Mouse (Mus musculus) liver, postnatal 0 days (tissue): Measurements from ENCODE around the gene Zfp846. TPM values are rescaled to one million over a fixed set of nuclear protein-coding genes. Genes with fewer than 3 reads are reported as not detected.

Source experiments
- ATAC-seq: fragments of 200-750 bp; cut with Nextera tagmentation; 2 replicates; pipeline ENCODE4 v1.8.0; 2017; ENCODE audit warnings: mild to moderate bottlenecking, moderate library complexity
- DNase-seq: peaks from one replicate; pipeline ENCODE4 v3.0.0-alpha.2; 2016
- H3K27ac ChIP-seq: fragments of 300-500 bp; sonication (generic); 2 replicates; pipeline ENCODE4 v1.5.1; 2014; ENCODE audit warnings: antibody characterized with exemption, moderate library complexity, mild to moderate bottlenecking, low read depth
- H3K27me3 ChIP-seq: fragments of 300-500 bp; sonication (generic); 2 replicates; pipeline ENCODE4 v1.6.1; 2014; ENCODE audit warnings: low read length, control low read depth, mixed read lengths; ENCODE audit not compliant: insufficient read depth
- H3K36me3 ChIP-seq: fragments of 300-500 bp; sonication (generic); replicated peaks from 2 replicates; pipeline ENCODE4 v1.6.1; 2014; ENCODE audit warnings: mild to moderate bottlenecking, control low read depth, low read length, moderate library complexity, mixed read lengths; ENCODE audit not compliant: insufficient read depth
- H3K4me1 ChIP-seq: fragments of 300-500 bp; sonication (generic); 2 replicates; pipeline ENCODE4 v1.6.1; 2014; ENCODE audit warnings: antibody characterized with exemption, mild to moderate bottlenecking, control low read depth; ENCODE audit not compliant: insufficient read depth
- H3K4me2 ChIP-seq: fragments of 300-500 bp; sonication (generic); 2 replicates; pipeline ENCODE4 v1.6.1; 2014; ENCODE audit warnings: low read depth, mild to moderate bottlenecking, low read length, moderate library complexity, mixed read lengths
- H3K4me3 ChIP-seq: fragments of 300-500 bp; sonication (generic); 2 replicates; pipeline ENCODE4 v1.5.1; 2014; ENCODE audit warnings: low read depth, low read length
- H3K9ac ChIP-seq: fragments of 300-500 bp; sonication (generic); replicated peaks from 2 replicates; pipeline ENCODE4 v1.6.1; 2014; ENCODE audit warnings: mild to moderate bottlenecking, moderate library complexity
- H3K9me3 ChIP-seq: fragments of 300-500 bp; sonication (generic); 2 replicates; pipeline ENCODE4 v1.6.1; 2016; ENCODE audit warnings: mild to moderate bottlenecking, control low read depth, low read length, mixed read lengths
- CTCF ChIP-seq: sonication (generic); IDR thresholded peaks from 2 replicates; pipeline ENCODE4 v1.5.1; 2016; ENCODE audit warnings: antibody characterized with exemption, low read depth
- EP300 ChIP-seq: IDR thresholded peaks from 2 replicates; pipeline ENCODE4 v1.6.1; 2016; ENCODE audit warnings: antibody characterized with exemption, low read depth, mild to moderate bottlenecking
- WGBS: fragments of 180-500 bp; shearing (Covaris S2); extraction: QIAGEN DNeasy Blood & Tissue Kit; methylation state at CpG from one replicate; pipeline ENCODE4 v1.1.7; 2014; ENCODE audit not compliant: insufficient replicate concordance; 5-methylcytosine and 5-hydroxymethylcytosine counted together
- polyA plus RNA-seq: library from polyadenylated mRNA; unstranded; fragments of >200 nt; fragmentation: Nextera tagmentation; extraction: Ambion mirVana; gene quantifications from 2 replicates; pipeline ENCODE4 v1.2.1, GENCODE M21; 2015

Zfp846 gene
- polyA plus RNA-seq, 1 experiment from 2014 or later, result 2.1 TPM

GRCm38 (mm10) chr9:20652260-20652658 is 71.2 kb downstream of the Zfp846 start:
- peak overlapping the region; percentile 93 for H3K9ac ChIP-seq
- WGBS, result 0% methylated on average over 21 of the region's 25 CpGs
- peaks cover 26% of the 10 kb centered on the region for H3K36me3 ChIP-seq
- H3K27me3 ChIP-seq, result no peaks in the 10 kb centered on the region
- H3K4me3 ChIP-seq, result peak overlapping the region; percentile 97
- ATAC-seq (peak; percentile 4; the same call in 1 of the 2 replicates), DNase-seq (no peak)
- H3K4me1 ChIP-seq, result 0 out of 2 replicates have a peak, but pooled peaks cover 14% of the 10 kb centered on the region
- H3K9me3 ChIP-seq, result no peaks in the 10 kb centered on the region
- H3K27ac ChIP-seq, result peak overlapping the region; percentile 48; the same call in 1 of the 2 replicates
- TF ChIP-seq CTCF (no peak), EP300 (no peak)
- H3K4me2 ChIP-seq, result peak overlapping the region; percentile 93

- no peak for DNase-seq
- H3K27ac ChIP-seq, result no peak overlapping the region
- no peak overlapping the region for H3K4me2 ChIP-seq
- H3K27me3 ChIP-seq, result no peaks in the 10 kb centered on the region
- no peak overlapping the region for H3K4me3 ChIP-seq
- TF ChIP-seq CTCF, result peak; percentile 18; the same call in 1 of the 2 replicates
- TF ChIP-seq EP300, result no peak
- peaks cover 39% of the 10 kb centered on the region for H3K36me3 ChIP-seq
- H3K9me3 ChIP-seq, result no peaks in the 10 kb centered on the region
- no peak overlapping the region for H3K9ac ChIP-seq
- 0 out of 2 replicates have a peak, but pooled peaks cover 14% of the 10 kb centered on the region for H3K4me1 ChIP-seq
- no peak for ATAC-seq
- 94% methylated on average over 3 of the region's 3 CpGs for WGBS
These were observed 72.8 kb downstream of the Zfp846 start for GRCm38 (mm10) chr9:20653859-20654258.

Other genes with a start within 250 kb of the Zfp846 start
- gene Olfr18, start 245.2 kb upstream of the Zfp846 start, polyA plus RNA-seq, result not detected in 2 replicates
- gene Zfp560, start 196.1 kb upstream of the Zfp846 start, polyA plus RNA-seq, result 17.3 and 17.5 TPM in 2 replicates
- 2.8 and 3.3 TPM in 2 replicates for gene Zfp26, start 121.1 kb upstream of the Zfp846 start, polyA plus RNA-seq
- gene Zfp426, start 88.5 kb upstream of the Zfp846 start, polyA plus RNA-seq, result 4.5 and 4.8 TPM in 2 replicates
- 9.2 and 9.7 TPM in 2 replicates for gene Zfp266, start 59.9 kb upstream of the Zfp846 start, polyA plus RNA-seq
- gene Ubl5, start 61.6 kb downstream of the Zfp846 start, polyA plus RNA-seq, result 245 and 257 TPM in 2 replicates
- gene Fbxl12, start 63.5 kb downstream of the Zfp846 start, polyA plus RNA-seq, result 7.1 and 7.3 TPM in 2 replicates
- gene Pin1, start 70.8 kb downstream of the Zfp846 start, polyA plus RNA-seq, result 15.0 and 15.5 TPM in 2 replicates
- gene Olfm2, start 165.1 kb downstream of the Zfp846 start, polyA plus RNA-seq, result 0.20 and 0.34 TPM in 2 replicates
- gene Col5a3, start 233.8 kb downstream of the Zfp846 start, polyA plus RNA-seq, result 0.83 and 1.0 TPM in 2 replicates
- not detected in 2 replicates for gene Rdh8, start 237.2 kb downstream of the Zfp846 start, polyA plus RNA-seq